Mouse (Mus musculus): ENCODE data around the gene Cbwd1.

- TF ChIP-seq CTCF (IDR thresholded peaks at IDR 0.05; ENCODE audit: low read depth) (0 out of 2 replicates have a peak, but pooled peaks have one; percentile 3), EP300 (optimal IDR thresholded peaks at IDR 0.05) (no peak)
These were observed 59.2 kb downstream of the Cbwd1 start for GRCm38 (mm10) chr19:24902256-24902655.

All from stomach, postnatal 0 days (tissue).